Mouse (Mus musculus) v-Abl transformed pro-B cells (cell line): ENCODE results near the gene Prop1.

Experiments
- in situ Hi-C, 2 experiments: fragments of 400-800 bp; cut with MboI; formaldehyde crosslinking; loops; one replicate each; pipeline ENCODE4 v1.15.1; 2025; ENCODE audit not compliant: unreplicated experiment in 2 of 2

Gene Prop1

GRCm38 (mm10) chr11:50953665-50954064 is at the start of gene Prop1:
TSS of gene Prop1 (minus strand) at chr11:50953765.
- in situ Hi-C loops, result no loop called here

- in situ Hi-C loops, result no loop called here
These were observed 49.7 kb upstream of the Prop1 start, which contains the start of gene Olfr51 for GRCm38 (mm10) chr11:51003296-51003695. TSS of gene Olfr51 (plus strand) at chr11:51003596.

GRCm38 (mm10) chr11:50981667-50982066 is 28.1 kb upstream of the Prop1 start, which contains the start of gene Olfr1377:
TSS of gene Olfr1377 (plus strand) at chr11:50981967.
- in situ Hi-C loops, result no loop called here

GRCm38 (mm10) chr11:50977216-50977615 is 23.7 kb upstream of the Prop1 start:
- in situ Hi-C loops, result no loop called here

- in situ Hi-C loops, result no loop called here
These were observed 12.7 kb upstream of the Prop1 start, which contains the start of gene Olfr1378 for GRCm38 (mm10) chr11:50966230-50966629. TSS of gene Olfr1378 (plus strand) at chr11:50966530.

- in situ Hi-C loops, result no loop called here
These were observed 11.3 kb upstream of the Prop1 start for GRCm38 (mm10) chr11:50964886-50965285.

- in situ Hi-C loops, result no loop called here
These were observed 1.3 kb downstream of the Prop1 start for GRCm38 (mm10) chr11:50952290-50952689.

- in situ Hi-C loops, result loop anchor here in 1 of 2 experiments (10.0 kb wide), 1 partner anchor 581 kb away; no protein-coding TSS in a partner anchor
These were observed 10.1 kb downstream of the Prop1 start, which contains the start of gene 4933414I15Rik for GRCm38 (mm10) chr11:50943506-50943905. TSS of gene 4933414I15Rik (minus strand) at chr11:50943765.

GRCm38 (mm10) chr11:50942386-50942785 is 11.2 kb downstream of the Prop1 start:
- in situ Hi-C loops, result loop anchor here in 1 of 2 experiments (10.0 kb wide), 1 partner anchor 582 kb away; no protein-coding TSS in a partner anchor

GRCm38 (mm10) chr11:50939621-50940366 is 13.8 kb downstream of the Prop1 start:
- in situ Hi-C loops, result loop anchor here in 1 of 2 experiments (10.0 kb wide), 1 partner anchor 585 kb away; no protein-coding TSS in a partner anchor

- in situ Hi-C loops, result no loop called here
These were observed 15.1 kb downstream of the Prop1 start for GRCm38 (mm10) chr11:50938435-50938834.

GRCm38 (mm10) chr11:50932040-50932439 is 21.5 kb downstream of the Prop1 start:
- in situ Hi-C loops, result no loop called here

- in situ Hi-C loops, result no loop called here
These were observed 22.1 kb downstream of the Prop1 start, which contains the start of gene Zfp354b for GRCm38 (mm10) chr11:50931451-50931866. TSS of gene Zfp354b (minus strand) at chr11:50931633.

GRCm38 (mm10) chr11:50931021-50931420 is 22.5 kb downstream of the Prop1 start:
- in situ Hi-C loops, result no loop called here

GRCm38 (mm10) chr11:50930469-50931014 is 23.0 kb downstream of the Prop1 start:
- in situ Hi-C loops, result no loop called here

GRCm38 (mm10) chr11:50915671-50916320 is 37.8 kb downstream of the Prop1 start, which contains the start of gene Zfp2:
TSS of gene Zfp2 (minus strand) at chr11:50916165.
- in situ Hi-C loops, result no loop called here

- in situ Hi-C loops, result no loop called here
These were observed 39.1 kb downstream of the Prop1 start for GRCm38 (mm10) chr11:50914461-50914860.

- in situ Hi-C loops, result no loop called here
These were observed 40.3 kb downstream of the Prop1 start for GRCm38 (mm10) chr11:50913301-50913700.

GRCm38 (mm10) chr11:50908136-50908535 is 45.4 kb downstream of the Prop1 start:
- in situ Hi-C loops, result no loop called here
